Mouse (Mus musculus) monocyte, adult 5-6 weeks (primary cell): ENCODE measurements around the gene Sptlc2. TPM values are rescaled to one million over a fixed set of nuclear protein-coding genes. Genes with fewer than 3 reads are reported as not detected.
A peak's percentile ranks its signal among the peaks of the same experiment; 100 is the strongest.
"Not testable (repeated sequence)": the region's sequence is repeated elsewhere in the genome, so short reads cannot be mapped to it uniquely, and the experiment has no call there.

Experiments
- ATAC-seq: fragments of 153-309, 156-312 bp; replicated peaks from 2 replicates; pipeline ENCODE4 v1.8.0; 2017; ENCODE audit warnings: mild to moderate bottlenecking; ENCODE audit not compliant: low TSS enrichment, insufficient number of reproducible peaks, severe bottlenecking, poor library complexity, low FRiP score
- total RNA-seq: library from RNA; stranded (forward); fragments of 200-1000, 200-491, 200-594 nt; gene quantifications from 3 replicates; pipeline ENCODE4 v1.2.3, GENCODE M21; 2017

Sptlc2 gene
- total RNA-seq, 1 experiment from 2014 or later = 270 TPM

GRCm38 (mm10) chr12:87347511-87347910 is 40.6 kb downstream of the Sptlc2 start:
- no peak for ATAC-seq

GRCm38 (mm10) chr12:87343084-87343605 is 45.0 kb downstream of the Sptlc2 start:
- ATAC-seq = no peak

GRCm38 (mm10) chr12:87338082-87338481 is 50.1 kb downstream of the Sptlc2 start:
- no peak for ATAC-seq

- no peak for ATAC-seq
Observed at GRCm38 (mm10) chr12:87334886-87335285, 53.3 kb downstream of the Sptlc2 start.

GRCm38 (mm10) chr12:87333794-87334193 is 54.4 kb downstream of the Sptlc2 start:
- ATAC-seq = no peak

GRCm38 (mm10) chr12:87332511-87332910 is 55.6 kb downstream of the Sptlc2 start:
- no peak for ATAC-seq

- ATAC-seq = no peak
Observed at GRCm38 (mm10) chr12:87331908-87332307, 56.2 kb downstream of the Sptlc2 start.

GRCm38 (mm10) chr12:87331053-87331456 is 57.1 kb downstream of the Sptlc2 start:
- ATAC-seq = no peak

GRCm38 (mm10) chr12:87330213-87330612 is 57.9 kb downstream of the Sptlc2 start:
- no peak for ATAC-seq

- no peak for ATAC-seq
Observed at GRCm38 (mm10) chr12:87328025-87328424, 60.1 kb downstream of the Sptlc2 start.

GRCm38 (mm10) chr12:87327610-87328009 is 60.5 kb downstream of the Sptlc2 start:
- ATAC-seq = no peak

- ATAC-seq = 0 out of 2 replicates have a peak, but pooled peaks have one; percentile 43
Observed at GRCm38 (mm10) chr12:87325452-87325851, 62.7 kb downstream of the Sptlc2 start.

- no peak for ATAC-seq
Observed at GRCm38 (mm10) chr12:87319229-87319628, 68.9 kb downstream of the Sptlc2 start.

- no peak for ATAC-seq
Observed at GRCm38 (mm10) chr12:87317951-87318350, 70.2 kb downstream of the Sptlc2 start.

GRCm38 (mm10) chr12:87313098-87313497 is 75.1 kb downstream of the Sptlc2 start:
- ATAC-seq = no peak

- ATAC-seq = not testable (repeated sequence)
Observed at GRCm38 (mm10) chr12:87306584-87306844, 81.6 kb downstream of the Sptlc2 start.

- ATAC-seq = no peak
Observed at GRCm38 (mm10) chr12:87305767-87306583, 82.2 kb downstream of the Sptlc2 start.

- no peak for ATAC-seq
Observed at GRCm38 (mm10) chr12:87301189-87301588, 87.0 kb downstream of the Sptlc2 start.

- ATAC-seq = no peak
Observed at GRCm38 (mm10) chr12:87300441-87300690, 87.8 kb downstream of the Sptlc2 start.

- ATAC-seq = no peak
Observed at GRCm38 (mm10) chr12:87299657-87300440, 88.3 kb downstream of the Sptlc2 start, which contains the start of gene Ism2. Gene Ism2, minus strand, starts transcription at chr12:87299705.
